Mouse (Mus musculus) liver, adult 2 months (tissue): Measurements from ENCODE around the gene Zfp27. TPM values are rescaled to one million over a fixed set of nuclear protein-coding genes. Genes with fewer than 3 reads are reported as not detected.

Experiments used
- DNase-seq: peaks from one replicate; pipeline ENCODE4 v3.0.0-alpha.2; 2011; ENCODE audit warnings: low read depth, low spot score; ENCODE audit errors: extremely low read depth
- H3K27ac ChIP-seq: fragments of 200-500 bp; replicated peaks from 2 replicates; pipeline ENCODE4 v1.5.1; 2012; ENCODE audit warnings: low read depth, mild to moderate bottlenecking, control low read depth, inconsistent platforms, low read length; ENCODE audit not compliant: insufficient read depth
- H3K27me3 ChIP-seq: fragments of 200-500 bp; 2 replicates; pipeline ENCODE4 v1.6.1; 2012; ENCODE audit warnings: mild to moderate bottlenecking, moderate library complexity, low read length, inconsistent platforms; ENCODE audit not compliant: control insufficient read depth, insufficient read depth
- H3K36me3 ChIP-seq: fragments of 200-500 bp; 2 replicates; pipeline ENCODE4 v1.6.1; 2012; ENCODE audit warnings: low read length, inconsistent platforms; ENCODE audit not compliant: control insufficient read depth, insufficient read depth
- H3K4me1 ChIP-seq: fragments of 200-500 bp; 2 replicates; pipeline ENCODE4 v1.6.1; 2011; ENCODE audit warnings: low read length; ENCODE audit not compliant: control insufficient read depth, insufficient read depth
- H3K4me3 ChIP-seq: fragments of 200-500 bp; 2 replicates; pipeline ENCODE4 v1.5.1; 2011; ENCODE audit warnings: low read depth, mild to moderate bottlenecking, control low read depth, low read length, moderate library complexity; ENCODE audit not compliant: insufficient read depth
- H3K79me2 ChIP-seq: fragments of 200-500 bp; 2 replicates; pipeline ENCODE4 v1.6.1; 2012; ENCODE audit warnings: inconsistent platforms, mild to moderate bottlenecking, low read length, moderate library complexity; ENCODE audit not compliant: control insufficient read depth, insufficient read depth
- H3K9ac ChIP-seq: fragments of 200-500 bp; 2 replicates; pipeline ENCODE4 v1.6.1; 2012; ENCODE audit warnings: low read depth, mild to moderate bottlenecking, control low read depth, inconsistent platforms, low read length
- CTCF ChIP-seq: fragments of 200-500 bp; IDR thresholded peaks from 2 replicates; pipeline ENCODE4 v1.5.1; 2011; ENCODE audit warnings: low read depth, low read length, control low read depth
- POLR2A ChIP-seq: fragments of 200-500 bp; IDR thresholded peaks from 2 replicates; pipeline ENCODE4 v1.6.1; 2011; ENCODE audit warnings: low read length, control low read depth; ENCODE audit not compliant: insufficient read depth; ENCODE audit errors: extremely low read depth
- WGBS: fragments of 180-500 bp; shearing (Covaris S2); methylation state at CpG from one replicate; pipeline ENCODE4 v1.1.7; 2018; 5-methylcytosine and 5-hydroxymethylcytosine counted together
- polyA plus RNA-seq: library from polyadenylated mRNA; depleted of rRNA; stranded (reverse); fragments of >200 nt; gene quantifications from 2 replicates; pipeline ENCODE4 v1.2.3, GENCODE M21; 2012
- total RNA-seq: library from RNA; depleted of rRNA; stranded (reverse); fragments of >200 nt; gene quantifications from 2 replicates; pipeline ENCODE4 v1.2.3, GENCODE M21; 2014

The Zfp27 gene
- total and polyA plus RNA-seq, 2 experiments: 1.3 to 4.6 TPM

- WGBS: 52% methylated on average over 8 of the region's 8 CpGs
- Histone ChIP-seq H3K79me2 (no peaks in the 10 kb centered on the region; the same call in 1 of the 2 replicates), H3K9ac (no peak overlapping the region), H3K4me1 (no peaks in the 10 kb centered on the region), H3K27me3 (no peaks in the 10 kb centered on the region), H3K4me3 (no peak overlapping the region), H3K36me3 (peaks cover 14% of the 10 kb centered on the region), H3K27ac (0 out of 2 replicates have a peak overlapping the region, but pooled peaks have one; percentile 3)
- TF ChIP-seq CTCF (no peak), POLR2A (no peak)
- no peak for DNase-seq
These were observed 298 bp upstream of the Zfp27 start for GRCm38 (mm10) chr7:29906682-29907058.

GRCm38 (mm10) chr7:29904101-29904500, 2.3 kb downstream of the Zfp27 start:
- H3K27ac ChIP-seq: no peak overlapping the region
- H3K4me1 ChIP-seq: no peaks in the 10 kb centered on the region
- no peaks in the 10 kb centered on the region; the same call in 1 of the 2 replicates for H3K79me2 ChIP-seq
- WGBS: 96% methylated on average over 4 of the region's 4 CpGs
- H3K4me3 ChIP-seq: no peak overlapping the region
- peaks cover 29% of the 10 kb centered on the region for H3K36me3 ChIP-seq
- H3K9ac ChIP-seq: no peak overlapping the region
- H3K27me3 ChIP-seq: no peaks in the 10 kb centered on the region
- TF ChIP-seq CTCF (no peak), POLR2A (no peak)
- no peak for DNase-seq

GRCm38 (mm10) chr7:29898351-29898750, 8.0 kb downstream of the Zfp27 start:
- no peak overlapping the region for H3K27ac ChIP-seq
- no peak for TF ChIP-seq POLR2A
- TF ChIP-seq CTCF: no peak
- DNase-seq: no peak
- H3K9ac ChIP-seq: no peak overlapping the region
- H3K4me1 ChIP-seq: no peaks in the 10 kb centered on the region
- H3K36me3 ChIP-seq: peaks cover 69% of the 10 kb centered on the region
- WGBS: 95% methylated on average over 4 of the region's 4 CpGs
- no peaks in the 10 kb centered on the region for H3K79me2 ChIP-seq
- no peaks in the 10 kb centered on the region for H3K27me3 ChIP-seq
- H3K4me3 ChIP-seq: no peak overlapping the region

GRCm38 (mm10) chr7:29892756-29893155, 13.6 kb downstream of the Zfp27 start:
- 97% methylated on average over 4 of the region's 4 CpGs for WGBS
- no peak overlapping the region for H3K27ac ChIP-seq
- H3K9ac ChIP-seq: no peak overlapping the region
- H3K27me3 ChIP-seq: no peaks in the 10 kb centered on the region
- H3K4me1 ChIP-seq: no peaks in the 10 kb centered on the region
- H3K79me2 ChIP-seq: no peaks in the 10 kb centered on the region
- peaks cover 36% of the 10 kb centered on the region for H3K36me3 ChIP-seq
- no peak for TF ChIP-seq POLR2A
- no peak for TF ChIP-seq CTCF
- no peak overlapping the region for H3K4me3 ChIP-seq
- no peak for DNase-seq

- DNase-seq: no peak
- Histone ChIP-seq H3K27ac (no peak overlapping the region), H3K4me1 (no peaks in the 10 kb centered on the region), H3K27me3 (no peaks in the 10 kb centered on the region), H3K9ac (no peak overlapping the region), H3K36me3 (peaks cover 16% of the 10 kb centered on the region), H3K79me2 (no peaks in the 10 kb centered on the region), H3K4me3 (no peak overlapping the region)
- TF ChIP-seq CTCF: no peak
- no peak for TF ChIP-seq POLR2A
- WGBS: 99% methylated on average over 7 of the region's 7 CpGs
These were observed 15.9 kb downstream of the Zfp27 start for GRCm38 (mm10) chr7:29890501-29890900.

- Histone ChIP-seq H3K9ac (no peak overlapping the region), H3K36me3 (0 out of 2 replicates have a peak, but pooled peaks cover under 1% of the 10 kb centered on the region), H3K27ac (no peak overlapping the region), H3K27me3 (no peaks in the 10 kb centered on the region; the same call in 1 of the 2 replicates), H3K4me3 (no peak overlapping the region), H3K79me2 (no peaks in the 10 kb centered on the region), H3K4me1 (no peaks in the 10 kb centered on the region)
- 93% methylated on average over 7 of the region's 7 CpGs for WGBS
- TF ChIP-seq POLR2A (no peak), CTCF (no peak)
- DNase-seq: no peak
These were observed 25.5 kb downstream of the Zfp27 start for GRCm38 (mm10) chr7:29880916-29881315.
